Mouse (Mus musculus) neural tube, embryonic 15.5 days (tissue): Measurements from ENCODE around the gene Abcd3. TPM values are rescaled to one million over a fixed set of nuclear protein-coding genes. Genes with fewer than 3 reads are reported as not detected.
"Not testable (repeated sequence)": the region's sequence is repeated elsewhere in the genome, so short reads cannot be mapped to it uniquely, and the experiment has no call there.

Experiments used
- ATAC-seq: fragments of 200-750 bp; cut with Nextera tagmentation; 2 replicates; pipeline ENCODE4 v1.8.0; 2017; ENCODE audit warnings: mild to moderate bottlenecking, moderate TSS enrichment, moderate library complexity; ENCODE audit not compliant: low FRiP score
- H3K27ac ChIP-seq: fragments of 300-500 bp; sonication (generic); replicated peaks from 2 replicates; pipeline ENCODE4 v1.5.1; 2015; ENCODE audit warnings: mild to moderate bottlenecking, inconsistent platforms
- H3K27me3 ChIP-seq: fragments of 300-500 bp; sonication (generic); replicated peaks from 2 replicates; pipeline ENCODE4 v1.6.1; 2015; ENCODE audit warnings: inconsistent platforms
- H3K36me3 ChIP-seq: fragments of 300-500 bp; sonication (generic); 2 replicates; pipeline ENCODE4 v1.6.1; 2015; ENCODE audit warnings: inconsistent platforms
- H3K4me1 ChIP-seq: fragments of 300-500 bp; sonication (generic); 2 replicates; pipeline ENCODE4 v1.6.1; 2015; ENCODE audit warnings: inconsistent platforms
- H3K4me2 ChIP-seq: fragments of 300-500 bp; sonication (generic); 2 replicates; pipeline ENCODE4 v1.6.1; 2015; ENCODE audit warnings: inconsistent platforms, mild to moderate bottlenecking, moderate library complexity
- H3K4me3 ChIP-seq: fragments of 300-500 bp; sonication (generic); replicated peaks from 2 replicates; pipeline ENCODE4 v1.5.1; 2015; ENCODE audit warnings: mild to moderate bottlenecking, inconsistent platforms
- H3K9ac ChIP-seq: fragments of 300-500 bp; sonication (generic); replicated peaks from 2 replicates; pipeline ENCODE4 v1.6.1; 2015; ENCODE audit warnings: mild to moderate bottlenecking, inconsistent platforms
- H3K9me3 ChIP-seq: fragments of 300-500 bp; sonication (generic); replicated peaks from 2 replicates; pipeline ENCODE4 v1.6.1; 2016; ENCODE audit warnings: inconsistent platforms
- WGBS: fragments of 180-500 bp; shearing (Covaris S2); methylation state at CpG from one replicate; pipeline ENCODE4 v1.1.7; 2015; ENCODE audit warnings: mixed read lengths; 5-methylcytosine and 5-hydroxymethylcytosine counted together
- polyA plus RNA-seq: library from polyadenylated mRNA; unstranded; fragments of >200 nt; fragmentation: Nextera tagmentation; extraction: Ambion mirVana; gene quantifications from 2 replicates; pipeline ENCODE4 v1.2.1, GENCODE M21; 2015

Abcd3 gene
- polyA plus RNA-seq, 1 experiment from 2014 or later = 74.4 TPM

GRCm38 (mm10) chr3:121762056-121762852 is 52.8 kb downstream of the Abcd3 start:
- Histone ChIP-seq H3K9ac (no peak overlapping the region), H3K4me3 (no peak overlapping the region), H3K27me3 (no peaks in the 10 kb centered on the region), H3K4me1 (no peaks in the 10 kb centered on the region), H3K4me2 (no peak overlapping the region), H3K27ac (no peak overlapping the region), H3K36me3 (peaks cover 34% of the 10 kb centered on the region), H3K9me3 (no peaks in the 10 kb centered on the region)
- WGBS = 67% methylated on average over 4 of the region's 4 CpGs
- peak; percentile 68; the same call in 1 of the 2 replicates for ATAC-seq

- no peak overlapping the region for H3K27ac ChIP-seq
- H3K9me3 ChIP-seq = no peaks in the 10 kb centered on the region
- no peak overlapping the region for H3K9ac ChIP-seq
- H3K36me3 ChIP-seq = peaks cover 8% of the 10 kb centered on the region; the same call in 1 of the 2 replicates
- ATAC-seq = no peak
- no peak overlapping the region for H3K4me2 ChIP-seq
- 82% methylated on average over 7 of the region's 7 CpGs for WGBS
- no peaks in the 10 kb centered on the region for H3K27me3 ChIP-seq
- H3K4me3 ChIP-seq = no peak overlapping the region
- H3K4me1 ChIP-seq = no peaks in the 10 kb centered on the region
Measured at GRCm38 (mm10) chr3:121758373-121758772, 56.7 kb downstream of the Abcd3 start.

GRCm38 (mm10) chr3:121755152-121755551 is 60.0 kb downstream of the Abcd3 start:
- ATAC-seq = no peak
- Histone ChIP-seq H3K27me3 (no peaks in the 10 kb centered on the region), H3K9me3 (no peaks in the 10 kb centered on the region), H3K4me2 (no peak overlapping the region), H3K4me3 (no peak overlapping the region), H3K36me3 (0 out of 2 replicates have a peak, but pooled peaks cover 6% of the 10 kb centered on the region), H3K4me1 (no peaks in the 10 kb centered on the region), H3K9ac (no peak overlapping the region), H3K27ac (no peak overlapping the region)
- WGBS = 23% methylated on average over 3 of the region's 3 CpGs

- not testable (repeated sequence) for H3K27me3 ChIP-seq, H3K9ac ChIP-seq, H3K9me3 ChIP-seq, H3K27ac ChIP-seq, H3K36me3 ChIP-seq, H3K4me3 ChIP-seq, H3K4me1 ChIP-seq, H3K4me2 ChIP-seq, ATAC-seq
- WGBS = 81% methylated on average over 10 of the region's 10 CpGs
Measured at GRCm38 (mm10) chr3:121754319-121755090, 60.6 kb downstream of the Abcd3 start.

GRCm38 (mm10) chr3:121741186-121741848 is 73.8 kb downstream of the Abcd3 start:
- H3K36me3 ChIP-seq, ATAC-seq, H3K4me2 ChIP-seq, H3K27ac ChIP-seq, H3K9me3 ChIP-seq, H3K4me3 ChIP-seq, H3K4me1 ChIP-seq, H3K9ac ChIP-seq, H3K27me3 ChIP-seq: not testable (repeated sequence)
- WGBS = 89% methylated on average over 4 of the region's 4 CpGs

GRCm38 (mm10) chr3:121739489-121740213 is 75.5 kb downstream of the Abcd3 start:
- WGBS = 75% methylated on average over 17 of the region's 17 CpGs
- Histone ChIP-seq H3K36me3 (0 out of 2 replicates have a peak, but pooled peaks cover 3% of the 10 kb centered on the region), H3K27ac (no peak overlapping the region), H3K4me3 (no peak overlapping the region), H3K9ac (no peak overlapping the region), H3K27me3 (no peaks in the 10 kb centered on the region), H3K4me1 (peaks cover 7% of the 10 kb centered on the region), H3K9me3 (no peaks in the 10 kb centered on the region), H3K4me2 (no peak overlapping the region)
- ATAC-seq = no peak

- H3K4me1 ChIP-seq = peaks cover 7% of the 10 kb centered on the region
- H3K36me3 ChIP-seq = peaks cover 6% of the 10 kb centered on the region
- WGBS = 83% methylated on average over 9 of the region's 9 CpGs
Measured at GRCm38 (mm10) chr3:121738742-121739342, 76.3 kb downstream of the Abcd3 start.

GRCm38 (mm10) chr3:121737901-121738300 is 77.2 kb downstream of the Abcd3 start:
- no peak for ATAC-seq
- 67% methylated on average over 2 of the region's 2 CpGs for WGBS

More at GRCm38 (mm10) chr3:121738742-121739342, 76.3 kb downstream of the Abcd3 start:
- no peak overlapping the region for H3K27ac ChIP-seq
- no peaks in the 10 kb centered on the region for H3K27me3 ChIP-seq
- H3K4me3 ChIP-seq = no peak overlapping the region
- no peak for ATAC-seq
- H3K4me2 ChIP-seq = no peak overlapping the region
- H3K9ac ChIP-seq = no peak overlapping the region
- no peaks in the 10 kb centered on the region for H3K9me3 ChIP-seq

GRCm38 (mm10) chr3:121737453-121737852 is 77.6 kb downstream of the Abcd3 start:
- ATAC-seq = no peak
- H3K4me2 ChIP-seq = no peak overlapping the region
- 25% methylated on average over 1 of the region's 1 CpGs for WGBS

More at GRCm38 (mm10) chr3:121737901-121738300, 77.2 kb downstream of the Abcd3 start:
- Histone ChIP-seq H3K4me3 (no peak overlapping the region), H3K4me1 (peaks cover 7% of the 10 kb centered on the region), H3K27ac (no peak overlapping the region), H3K27me3 (no peaks in the 10 kb centered on the region), H3K4me2 (no peak overlapping the region), H3K9me3 (no peaks in the 10 kb centered on the region), H3K36me3 (peaks cover 11% of the 10 kb centered on the region), H3K9ac (no peak overlapping the region)

GRCm38 (mm10) chr3:121736025-121736744 is 78.9 kb downstream of the Abcd3 start:
- peak; percentile 82 for ATAC-seq
- Histone ChIP-seq H3K4me2 (no peak overlapping the region), H3K9ac (no peak overlapping the region), H3K9me3 (no peaks in the 10 kb centered on the region), H3K4me1 (peaks cover 7% of the 10 kb centered on the region), H3K4me3 (no peak overlapping the region), H3K27me3 (no peaks in the 10 kb centered on the region), H3K36me3 (peaks cover 16% of the 10 kb centered on the region), H3K27ac (no peak overlapping the region)
- WGBS = 29% methylated on average over 18 of the region's 18 CpGs

More at GRCm38 (mm10) chr3:121737453-121737852, 77.6 kb downstream of the Abcd3 start:
- Histone ChIP-seq H3K9me3 (no peaks in the 10 kb centered on the region), H3K4me1 (peaks cover 7% of the 10 kb centered on the region), H3K9ac (no peak overlapping the region), H3K27ac (no peak overlapping the region), H3K36me3 (peaks cover 14% of the 10 kb centered on the region), H3K27me3 (no peaks in the 10 kb centered on the region), H3K4me3 (no peak overlapping the region)
